Mouse (Mus musculus) inflammation-experienced regulatory T-cells, adult 6 months (primary cell): ENCODE data around the gene 2510039O18Rik. TPM values are rescaled to one million over a fixed set of nuclear protein-coding genes. Genes with fewer than 3 reads are reported as not detected.

Experiments used
- ATAC-seq: one replicate; pipeline ENCODE4 v1.8.0; 2017
- polyA plus RNA-seq, 3 experiments: library from polyadenylated mRNA; unstranded; fragments of 100-300 nt; shearing (Covaris generic); gene quantifications; one replicate each; pipeline ENCODE4 v1.2.1; 2017

2510039O18Rik gene
- polyA plus RNA-seq, 3 experiments from 2014 or later, result 7.2 to 11.6 (median 8.3) TPM

DNA sequence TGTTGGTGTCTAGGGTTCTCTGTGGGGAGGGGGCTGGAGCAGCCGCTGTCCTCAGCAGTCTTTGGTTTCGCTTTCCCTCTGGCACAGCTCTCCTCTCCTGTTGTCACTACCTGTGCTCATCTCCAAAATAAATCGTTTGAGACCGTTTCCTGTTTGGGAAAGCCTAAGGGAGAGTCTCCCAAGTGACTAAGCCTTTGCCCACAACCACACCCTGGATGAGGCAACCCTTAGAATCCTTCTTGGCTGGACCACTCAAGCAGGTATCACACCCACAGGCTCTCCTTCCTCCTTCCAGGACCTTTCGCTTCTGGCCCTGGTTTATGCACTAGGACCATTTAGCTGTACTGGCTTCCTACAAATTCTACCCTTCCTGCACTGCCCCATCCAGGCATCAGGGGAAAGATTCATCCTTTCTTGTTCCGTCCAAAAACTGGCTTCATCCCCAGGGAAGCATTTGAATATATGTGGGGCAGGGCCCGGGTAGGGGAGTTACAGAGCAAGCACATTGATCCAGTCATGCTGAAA lies 52.9 kb downstream of the 2510039O18Rik start:
- no peak for ATAC-seq

DNA sequence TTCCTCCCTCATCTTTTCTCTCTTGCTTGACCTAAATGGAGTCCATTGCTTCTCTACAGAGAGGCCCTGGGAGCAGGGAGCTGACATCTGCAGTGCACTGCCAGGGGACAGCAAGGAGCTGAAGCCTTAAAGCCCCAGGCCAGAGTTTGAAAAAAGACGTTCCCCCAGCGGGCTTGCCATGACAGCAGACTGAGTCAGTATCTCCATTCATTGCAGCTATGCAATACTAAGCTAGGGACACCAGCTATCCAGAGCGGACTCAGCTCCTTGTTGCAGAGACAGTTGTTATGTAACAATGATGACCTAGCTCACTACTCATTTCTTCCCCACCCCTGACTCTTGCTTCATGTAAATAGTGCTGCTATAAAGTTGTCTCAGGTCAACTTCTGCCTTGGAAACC lies 54.6 kb downstream of the 2510039O18Rik start:
- ATAC-seq, result no peak

Other genes starting within 250 kb of the 2510039O18Rik start
- gene Zfp534, start 238.3 kb upstream of the 2510039O18Rik start, polyA plus RNA-seq, result 1 to 10 TPM in 1 of 3 experiments, under 1 TPM in 1, not detected in 1; 0.79 to 2.3 TPM
- 10 to 100 TPM; 18.6 to 25.6 (median 23.7) TPM for gene Zfp984, start 131.1 kb upstream of the 2510039O18Rik start, polyA plus RNA-seq
- gene Zfp933, start 92.5 kb upstream of the 2510039O18Rik start, polyA plus RNA-seq, result 10 to 100 TPM in 1 of 3 experiments, 1 to 10 TPM in 2; 5.5 to 10.0 (median 7.5) TPM
- gene Miip, start 72.1 kb upstream of the 2510039O18Rik start, polyA plus RNA-seq, result 100 to 1,000 TPM in 1 of 3 experiments, 10 to 100 TPM in 2; 59.0 to 116 (median 71.4) TPM
- 1 to 10 TPM; 4.0 to 8.1 (median 4.5) TPM for gene Fv1, start 71.9 kb upstream of the 2510039O18Rik start, polyA plus RNA-seq
- 10 to 100 TPM; 20.5 to 25.5 (median 21.2) TPM for gene Mfn2, start 36.2 kb upstream of the 2510039O18Rik start, polyA plus RNA-seq
- 1 to 10 TPM; 1.3 to 4.5 (median 3.1) TPM for gene Plod1, start 4.1 kb upstream of the 2510039O18Rik start, polyA plus RNA-seq
- gene Nppb, start 44.9 kb downstream of the 2510039O18Rik start, polyA plus RNA-seq, result not detected
- gene Nppa, start 59.8 kb downstream of the 2510039O18Rik start, polyA plus RNA-seq, result not detected
- gene Clcn6, start 97.9 kb downstream of the 2510039O18Rik start, polyA plus RNA-seq, result 1 to 10 TPM; 3.8 to 7.0 (median 6.3) TPM
- 10 to 100 TPM in 1 of 3 experiments, 1 to 10 TPM in 2; 9.2 to 12.0 (median 9.5) TPM for gene Mthfr, start 98.2 kb downstream of the 2510039O18Rik start, polyA plus RNA-seq
- 10 to 100 TPM; 13.3 to 21.5 (median 14.3) TPM for gene Agtrap, start 147.1 kb downstream of the 2510039O18Rik start, polyA plus RNA-seq
- gene Mad2l2, start 189.5 kb downstream of the 2510039O18Rik start, polyA plus RNA-seq, result 10 to 100 TPM; 36.3 to 49.1 (median 39.6) TPM
- not detected for gene Draxin, start 189.8 kb downstream of the 2510039O18Rik start, polyA plus RNA-seq
- 10 to 100 TPM; 48.0 to 55.6 (median 52.6) TPM for gene Fbxo6, start 211.2 kb downstream of the 2510039O18Rik start, polyA plus RNA-seq
- gene Fbxo44, start 219.6 kb downstream of the 2510039O18Rik start, polyA plus RNA-seq, result 1 to 10 TPM in 2 of 3 experiments, under 1 TPM in 1; 0.44 to 4.3 (median 4.1) TPM
- gene Fbxo2, start 219.7 kb downstream of the 2510039O18Rik start, polyA plus RNA-seq, result not detected